Mouse (Mus musculus) limb, embryonic 15.5 days (tissue): Measurements from ENCODE around the gene Nsmce1. TPM values are rescaled to one million over a fixed set of nuclear protein-coding genes. Genes with fewer than 3 reads are reported as not detected.
"Not testable (repeated sequence)": the region's sequence is repeated elsewhere in the genome, so short reads cannot be mapped to it uniquely, and the experiment has no call there.

Experiments used
- ATAC-seq: fragments of 200-750 bp; cut with Nextera tagmentation; 2 replicates; pipeline ENCODE4 v1.8.0; 2017; ENCODE audit warnings: low read depth, moderate TSS enrichment; ENCODE audit not compliant: insufficient number of reproducible peaks, low FRiP score, low TSS enrichment
- H3K27ac ChIP-seq: fragments of 300-500 bp; sonication (generic); 2 replicates; pipeline ENCODE4 v1.5.1; 2015; ENCODE audit warnings: moderate library complexity, mild to moderate bottlenecking, inconsistent platforms
- H3K27me3 ChIP-seq: fragments of 300-500 bp; sonication (generic); 2 replicates; pipeline ENCODE4 v1.6.1; 2015; ENCODE audit warnings: inconsistent platforms
- H3K36me3 ChIP-seq: fragments of 300-500 bp; sonication (generic); 2 replicates; pipeline ENCODE4 v1.6.1; 2015; ENCODE audit warnings: inconsistent platforms
- H3K4me1 ChIP-seq: fragments of 300-500 bp; sonication (generic); 2 replicates; pipeline ENCODE4 v1.6.1; 2015; ENCODE audit warnings: inconsistent platforms
- H3K4me2 ChIP-seq: fragments of 300-500 bp; sonication (generic); 2 replicates; pipeline ENCODE4 v1.6.1; 2015; ENCODE audit warnings: mild to moderate bottlenecking, inconsistent platforms
- H3K4me3 ChIP-seq: fragments of 300-500 bp; sonication (generic); 2 replicates; pipeline ENCODE4 v1.5.1; 2015; ENCODE audit warnings: mild to moderate bottlenecking, inconsistent platforms
- H3K9ac ChIP-seq: fragments of 300-500 bp; sonication (generic); 2 replicates; pipeline ENCODE4 v1.6.1; 2015; ENCODE audit warnings: inconsistent platforms
- H3K9me3 ChIP-seq: fragments of 300-500 bp; sonication (generic); 2 replicates; pipeline ENCODE4 v1.6.1; 2016; ENCODE audit warnings: inconsistent platforms
- WGBS: fragments of 180-500 bp; shearing (Covaris S2); methylation state at CpG from one replicate; pipeline ENCODE4 v1.1.7; 2015; 5-methylcytosine and 5-hydroxymethylcytosine counted together
- polyA plus RNA-seq: library from polyadenylated mRNA; unstranded; fragments of >200 nt; fragmentation: Nextera tagmentation; extraction: Ambion mirVana; gene quantifications from 2 replicates; pipeline ENCODE4 v1.2.1, GENCODE M21; 2015

The Nsmce1 gene
- polyA plus RNA-seq, 1 experiment from 2014 or later, result 102 TPM

DNA sequence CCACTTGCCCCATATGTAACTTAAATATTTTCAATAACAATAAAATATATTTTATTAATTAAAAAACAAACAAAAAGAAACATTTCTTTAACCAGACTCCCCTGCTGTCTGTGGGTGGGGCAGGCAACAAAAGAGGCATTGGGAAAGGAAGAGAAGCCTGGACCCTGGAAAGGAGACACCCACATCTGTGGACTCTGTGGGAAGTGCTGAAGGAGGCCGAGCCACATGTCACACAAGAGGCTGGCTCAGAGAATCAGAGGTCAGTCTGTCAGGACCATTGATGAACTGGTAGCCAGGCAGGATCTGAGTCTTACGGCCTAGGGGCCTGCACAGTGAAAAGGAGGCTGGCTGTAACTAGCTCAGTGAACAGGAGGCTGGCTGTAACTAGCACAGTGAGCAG lies 29.2 kb downstream of the Nsmce1 start:
- peaks cover 39% of the 10 kb centered on the region for H3K36me3 ChIP-seq
- H3K4me3 ChIP-seq, result no peak overlapping the region
- no peak for ATAC-seq
- H3K4me1 ChIP-seq, result peaks cover 3% of the 10 kb centered on the region; the same call in 1 of the 2 replicates
- no peaks in the 10 kb centered on the region for H3K27me3 ChIP-seq
- no peaks in the 10 kb centered on the region for H3K9me3 ChIP-seq
- H3K9ac ChIP-seq, result no peak overlapping the region
- no peak overlapping the region for H3K4me2 ChIP-seq
- no peak overlapping the region for H3K27ac ChIP-seq
- WGBS, result 52% methylated on average over 2 of the region's 2 CpGs

DNA sequence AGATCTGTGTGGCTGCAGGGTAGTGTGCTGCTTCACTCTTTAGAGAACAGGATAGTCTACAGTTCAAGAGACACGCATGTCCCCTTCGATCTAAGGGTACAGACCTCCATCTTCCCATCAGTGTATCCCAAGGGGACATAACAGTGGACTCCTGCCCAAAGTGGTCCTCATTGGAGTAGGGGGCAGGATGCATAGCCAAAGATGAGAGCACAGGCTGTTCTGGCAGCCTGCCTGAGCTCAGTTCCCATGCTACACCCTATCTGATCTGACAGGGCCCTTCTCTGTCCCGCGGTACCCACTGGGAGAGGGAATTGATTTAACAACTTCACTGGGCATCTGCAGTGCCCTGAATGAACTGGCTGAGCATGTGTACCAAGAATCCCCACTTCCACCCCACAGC lies 37.7 kb downstream of the Nsmce1 start:
- Histone ChIP-seq H3K36me3 (peaks cover 25% of the 10 kb centered on the region), H3K27ac (no peak overlapping the region), H3K9ac (no peak overlapping the region), H3K4me3 (no peak overlapping the region), H3K4me1 (no peaks in the 10 kb centered on the region), H3K9me3 (no peaks in the 10 kb centered on the region), H3K4me2 (no peak overlapping the region), H3K27me3 (no peaks in the 10 kb centered on the region)
- no peak for ATAC-seq
- 96% methylated on average over 4 of the region's 4 CpGs for WGBS

DNA sequence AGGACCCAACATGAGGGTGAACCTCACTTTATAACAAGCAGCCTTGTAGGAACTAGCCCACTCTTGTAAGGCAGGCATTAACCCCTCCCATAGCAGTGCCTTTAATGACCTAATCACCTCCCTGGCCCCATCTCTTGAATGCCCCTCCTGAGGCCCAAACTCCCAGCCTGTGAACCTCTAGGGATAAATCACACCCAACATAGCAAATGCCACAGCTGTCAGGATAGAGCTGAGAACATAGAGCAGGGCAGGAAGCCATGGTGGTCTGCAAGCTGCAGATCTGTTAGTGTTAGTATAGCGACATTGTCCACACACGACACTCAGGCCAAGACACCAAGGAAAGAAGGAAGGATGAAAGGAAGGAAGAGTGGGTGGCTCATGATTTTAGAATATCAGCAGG lies 40.3 kb downstream of the Nsmce1 start:
- Histone ChIP-seq H3K9ac (no peak overlapping the region), H3K36me3 (peaks cover 18% of the 10 kb centered on the region), H3K4me1 (no peaks in the 10 kb centered on the region), H3K4me2 (no peak overlapping the region), H3K9me3 (no peaks in the 10 kb centered on the region), H3K4me3 (no peak overlapping the region), H3K27ac (no peak overlapping the region), H3K27me3 (no peaks in the 10 kb centered on the region)
- ATAC-seq, result no peak
- 71% methylated on average over 2 of the region's 2 CpGs for WGBS

DNA sequence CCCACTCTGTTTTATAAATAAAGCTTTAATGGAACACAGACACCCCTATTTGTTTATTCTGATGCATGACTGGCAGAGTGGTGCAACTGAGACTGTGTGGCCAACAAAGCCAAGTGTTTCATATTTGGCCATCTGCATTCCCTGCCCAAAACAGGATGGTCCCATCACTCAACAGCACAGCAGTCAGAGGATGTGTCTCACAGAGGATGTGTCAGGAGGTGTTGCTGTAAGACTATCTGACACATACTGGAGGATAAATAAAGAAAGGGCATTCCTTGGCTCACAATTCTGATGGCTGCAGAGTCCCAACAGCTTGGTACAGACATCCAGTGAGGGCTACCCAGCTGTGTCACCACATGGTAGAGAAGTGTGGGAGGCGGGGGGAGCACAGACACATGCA lies 40.7 kb downstream of the Nsmce1 start:
- Histone ChIP-seq H3K4me1 (peaks cover under 1% of the 10 kb centered on the region; the same call in 1 of the 2 replicates), H3K9ac (no peak overlapping the region), H3K36me3 (peaks cover 14% of the 10 kb centered on the region), H3K4me3 (no peak overlapping the region), H3K9me3 (no peaks in the 10 kb centered on the region), H3K27me3 (no peaks in the 10 kb centered on the region), H3K27ac (no peak overlapping the region), H3K4me2 (no peak overlapping the region)
- ATAC-seq, result no peak
- WGBS, result 72% methylated on average over 1 of the region's 1 CpGs

DNA sequence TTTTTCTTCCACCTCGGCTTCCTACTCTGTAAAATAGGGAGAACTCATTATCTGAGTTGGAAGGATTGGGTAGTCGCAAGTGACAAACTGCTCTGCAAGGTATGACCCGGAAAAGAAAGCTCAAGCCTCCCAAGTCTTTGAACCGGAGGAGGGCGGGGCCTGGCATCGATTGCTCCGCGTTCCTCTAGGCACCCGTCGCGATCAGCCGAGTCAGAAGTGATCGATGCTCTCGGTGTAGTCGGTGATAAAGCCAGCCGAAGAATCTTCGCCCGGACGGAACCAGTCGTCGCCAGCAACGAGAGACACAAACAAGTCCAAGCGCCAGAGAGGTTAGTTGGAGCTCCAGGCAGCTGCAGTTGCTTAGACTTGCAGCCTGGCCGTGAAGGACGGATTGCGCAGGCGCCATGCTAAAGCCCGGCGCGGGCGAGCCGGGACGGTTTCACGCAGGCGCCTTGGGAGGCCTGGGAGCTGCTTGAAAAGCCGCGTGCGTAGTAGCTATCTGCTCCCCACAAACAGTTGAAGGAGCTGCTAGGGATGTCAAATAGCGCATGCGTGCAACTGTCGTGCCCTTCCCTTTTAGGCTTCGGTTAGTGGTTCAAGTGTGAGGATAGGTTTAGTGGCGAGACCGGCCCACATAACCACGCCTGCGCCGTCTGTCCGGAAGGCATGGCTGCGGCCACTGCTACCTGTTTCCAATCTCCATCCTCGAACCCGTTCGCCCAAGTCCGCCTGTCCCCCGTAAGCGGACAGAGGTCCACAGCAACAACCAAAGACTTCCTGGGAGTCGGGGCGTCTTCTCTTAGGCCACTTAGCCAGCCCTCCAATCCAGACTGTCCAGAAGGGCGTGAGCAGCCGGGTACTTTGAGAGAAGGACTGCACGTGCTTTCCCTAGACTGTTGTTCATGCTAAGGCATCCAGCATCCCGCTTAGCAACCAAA lies 46.7 kb downstream of the Nsmce1 start, which contains the start of gene Kdm8:
Kdm8 (plus strand) TSS at position 213 of the 938 bp plus-strand sequence.
- peak; percentile 96 for ATAC-seq
- peak within 1 kb of the TSS; percentile 99 for H3K27ac ChIP-seq
- WGBS, result 2% methylated on average over 61 of the region's 61 CpGs
- peaks cover 10% of the 10 kb centered on the region; the same call in 1 of the 2 replicates for H3K4me1 ChIP-seq
- H3K9ac ChIP-seq, result peak within 1 kb of the TSS; percentile 69
- peak within 1 kb of the TSS; percentile 72 for H3K4me2 ChIP-seq
- no peaks in the 10 kb centered on the region for H3K27me3 ChIP-seq
- H3K36me3 ChIP-seq, result 0 out of 2 replicates have a peak, but pooled peaks cover 3% of the 10 kb centered on the region
- peak within 1 kb of the TSS; percentile 67 for H3K4me3 ChIP-seq
- H3K9me3 ChIP-seq, result no peaks in the 10 kb centered on the region

DNA sequence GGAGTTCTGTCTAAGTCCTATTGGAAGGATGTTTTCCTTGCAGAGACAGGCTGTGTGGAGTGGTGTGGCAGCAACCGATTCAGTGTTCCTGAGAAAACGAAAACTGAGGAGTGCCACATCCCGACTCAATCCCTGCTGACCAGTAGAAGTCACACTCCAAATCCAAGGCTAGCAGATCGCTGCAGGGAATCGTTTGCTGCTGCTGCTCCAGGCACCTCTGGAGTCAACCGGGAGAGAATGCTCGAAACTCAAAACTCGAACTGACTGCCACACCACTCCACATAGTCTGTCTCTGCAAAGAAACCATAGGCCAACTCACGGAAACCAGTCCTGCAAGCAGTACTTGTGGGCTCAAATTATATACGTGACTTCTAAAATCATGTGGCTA lies 47.3 kb downstream of the Nsmce1 start:
- H3K4me1 ChIP-seq, result peaks cover 10% of the 10 kb centered on the region; the same call in 1 of the 2 replicates
- 21% methylated on average over 10 of the region's 10 CpGs for WGBS

DNA sequence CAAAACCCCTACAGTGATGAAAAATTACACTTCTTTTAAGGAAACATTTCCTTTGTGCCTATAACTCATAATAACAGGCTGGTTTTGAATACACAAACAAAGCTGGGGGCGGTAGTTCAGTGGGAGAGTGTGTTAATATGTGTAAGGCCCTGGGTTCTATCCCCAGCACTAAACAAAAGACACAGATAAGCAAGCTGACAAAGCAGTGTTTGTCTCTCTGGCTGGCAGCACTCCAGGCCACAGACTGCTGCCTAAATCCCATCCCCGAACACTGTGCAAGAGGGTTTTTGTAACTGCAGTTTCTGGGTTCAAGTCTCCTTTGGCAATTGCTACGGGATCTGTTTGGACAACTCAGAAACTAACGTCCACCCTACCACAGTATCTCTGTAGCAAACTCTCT lies 49.1 kb downstream of the Nsmce1 start:
- Histone ChIP-seq H3K4me1 (peaks cover 10% of the 10 kb centered on the region; the same call in 1 of the 2 replicates), H3K36me3 (0 out of 2 replicates have a peak, but pooled peaks cover 3% of the 10 kb centered on the region), H3K9me3 (no peaks in the 10 kb centered on the region), H3K4me3 (no peak overlapping the region), H3K9ac (no peak overlapping the region), H3K27ac (no peak overlapping the region), H3K4me2 (no peak overlapping the region), H3K27me3 (no peaks in the 10 kb centered on the region)
- whole genome bisulfite sequencing, result 81% methylated on average over 4 of the region's 4 CpGs
- no peak for ATAC-seq

More for the DNA sequence above, 47.3 kb downstream of the Nsmce1 start:
- H3K27ac ChIP-seq, result peak overlapping the region; percentile 99
- peak overlapping the region; percentile 69 for H3K9ac ChIP-seq
- H3K4me3 ChIP-seq, result peak overlapping the region; percentile 67
- ATAC-seq, result no peak
- H3K27me3 ChIP-seq, result no peaks in the 10 kb centered on the region
- no peaks in the 10 kb centered on the region for H3K9me3 ChIP-seq
- peak overlapping the region; percentile 72 for H3K4me2 ChIP-seq
- 0 out of 2 replicates have a peak, but pooled peaks cover 3% of the 10 kb centered on the region for H3K36me3 ChIP-seq

DNA sequence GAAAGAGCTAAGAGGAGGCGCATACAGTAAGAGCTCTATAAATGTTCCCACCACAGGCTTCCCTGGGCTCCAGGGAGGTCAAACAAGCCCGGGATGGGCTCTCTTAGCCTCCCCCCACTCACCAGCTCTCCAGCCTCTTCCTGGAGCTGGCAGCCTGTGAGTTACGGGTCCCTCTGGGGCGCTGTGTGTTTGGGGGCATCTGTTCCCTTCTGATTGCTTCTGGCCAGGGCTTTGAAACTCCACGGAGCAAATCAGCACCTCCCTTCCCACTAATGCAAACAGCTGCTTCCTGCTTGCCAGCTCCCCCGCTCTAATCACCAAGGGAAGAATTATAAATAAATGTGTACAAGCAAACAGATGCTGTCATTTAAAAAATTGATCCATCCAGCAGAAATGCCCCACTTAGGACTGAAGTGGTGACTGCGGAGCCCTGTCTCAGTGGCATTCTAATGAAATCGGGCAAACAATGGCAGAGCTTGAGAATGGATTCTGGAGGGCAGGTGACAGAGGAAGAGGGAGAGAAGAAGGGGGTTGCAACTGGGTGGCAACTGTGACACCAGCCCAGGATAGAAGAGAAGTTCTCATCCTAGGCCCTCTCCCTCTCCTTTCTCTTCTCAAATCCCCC lies 56.6 kb downstream of the Nsmce1 start:
- 29% methylated on average over 8 of the region's 8 CpGs for WGBS
- Histone ChIP-seq H3K4me3 (no peak overlapping the region), H3K4me2 (no peak overlapping the region), H3K27me3 (no peaks in the 10 kb centered on the region), H3K36me3 (no peaks in the 10 kb centered on the region), H3K27ac (no peak overlapping the region), H3K9ac (no peak overlapping the region), H3K4me1 (peaks cover 3% of the 10 kb centered on the region; the same call in 1 of the 2 replicates), H3K9me3 (no peaks in the 10 kb centered on the region)
- no peak for ATAC-seq

DNA sequence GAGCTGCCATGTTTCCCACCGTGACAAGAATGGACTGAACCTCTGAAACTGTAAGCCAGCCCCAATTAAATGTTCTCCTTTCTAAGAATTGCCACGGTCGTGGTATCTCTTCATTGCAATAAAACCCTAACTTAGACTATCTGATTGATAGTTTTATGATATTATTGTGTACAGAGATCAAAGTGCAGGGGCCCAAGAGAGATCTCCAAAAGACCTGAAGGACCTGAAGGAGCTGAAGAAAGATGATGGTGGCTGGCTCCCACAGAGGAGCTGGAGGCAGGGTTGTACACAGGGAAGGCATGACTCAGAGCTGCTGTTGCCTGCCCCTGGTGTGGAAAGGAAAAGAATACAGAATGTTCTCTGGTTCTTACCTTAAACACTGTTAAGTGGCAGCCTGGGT lies 57.5 kb downstream of the Nsmce1 start:
- Histone ChIP-seq H3K4me2 (no peak overlapping the region), H3K4me3 (no peak overlapping the region), H3K9me3 (no peaks in the 10 kb centered on the region), H3K36me3 (no peaks in the 10 kb centered on the region), H3K4me1 (peaks cover 3% of the 10 kb centered on the region; the same call in 1 of the 2 replicates), H3K27ac (no peak overlapping the region), H3K9ac (no peak overlapping the region), H3K27me3 (no peaks in the 10 kb centered on the region)
- no peak for ATAC-seq
- WGBS, result 73% methylated on average over 3 of the region's 3 CpGs

DNA sequence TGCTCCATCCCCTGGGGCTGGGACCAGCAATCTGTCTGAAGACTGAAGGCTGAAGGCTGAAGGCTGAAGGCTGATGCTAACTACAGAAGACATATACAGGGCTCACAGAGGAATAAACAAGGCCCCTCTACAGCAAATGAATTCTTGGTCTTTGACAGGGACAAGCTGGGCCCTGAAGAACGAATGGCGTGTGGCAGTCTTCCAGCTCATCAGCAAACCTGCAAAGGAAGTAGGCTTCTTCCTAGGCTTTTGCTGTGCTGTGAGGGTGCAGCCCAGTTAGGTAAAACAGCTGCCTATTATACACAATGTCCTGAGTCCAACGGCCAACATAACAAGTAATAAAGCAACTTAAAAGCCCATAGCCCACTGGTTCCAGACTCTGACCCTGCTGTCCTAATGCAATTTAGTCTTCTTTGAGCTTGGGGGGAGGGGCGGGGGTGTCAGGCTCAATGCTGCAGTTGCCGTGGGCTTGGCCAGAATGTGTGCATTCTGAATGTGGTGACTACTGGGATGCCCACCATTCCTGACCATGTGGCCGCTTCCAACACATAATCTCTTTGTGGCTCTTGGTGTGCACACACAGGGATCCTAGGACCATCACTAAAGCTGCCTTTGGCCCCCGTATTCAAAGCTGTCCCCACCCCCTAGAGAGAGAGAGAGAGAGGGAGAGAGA lies 61.1 kb downstream of the Nsmce1 start:
- Histone ChIP-seq H3K9ac (no peak overlapping the region), H3K4me3 (no peak overlapping the region), H3K4me2 (no peak overlapping the region), H3K27ac (no peak overlapping the region), H3K9me3 (no peaks in the 10 kb centered on the region), H3K27me3 (no peaks in the 10 kb centered on the region), H3K4me1 (peaks cover 6% of the 10 kb centered on the region), H3K36me3 (no peaks in the 10 kb centered on the region)
- ATAC-seq, result no peak
- 59% methylated on average over 7 of the region's 7 CpGs for WGBS

DNA sequence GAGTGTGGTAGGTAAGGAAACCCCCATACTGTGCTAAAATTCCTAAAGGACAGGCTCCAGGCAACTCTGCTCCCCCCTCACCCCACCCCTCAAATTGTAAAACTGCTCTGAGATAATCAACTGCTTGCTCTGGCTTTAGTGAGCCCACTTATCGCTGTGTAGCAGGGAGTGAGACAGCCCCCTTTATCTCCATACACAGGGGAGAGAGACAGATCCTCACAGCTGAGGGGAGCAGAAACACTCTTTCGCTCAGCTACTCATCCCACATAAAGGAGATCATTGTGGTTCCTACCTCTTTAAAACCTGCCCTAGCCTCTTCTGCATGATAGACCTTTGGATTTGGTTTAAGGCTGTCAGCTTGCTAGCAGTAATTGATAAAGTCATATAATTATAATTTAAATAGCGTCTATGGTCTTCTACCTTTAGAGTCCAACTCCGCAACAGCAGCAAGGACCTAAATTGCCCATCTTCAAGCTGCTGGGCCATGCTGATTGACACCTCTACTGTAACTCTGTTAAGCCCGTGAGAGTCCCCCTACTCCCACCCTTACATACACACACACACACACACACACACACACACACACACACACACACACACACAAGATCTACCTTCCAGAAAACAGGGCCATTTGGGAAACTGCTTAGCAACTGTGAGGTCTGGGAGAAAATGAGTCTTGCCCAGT lies 62.4 kb downstream of the Nsmce1 start:
- 77% methylated on average over 5 of the region's 5 CpGs for WGBS
- not testable (repeated sequence) for ATAC-seq, H3K27ac ChIP-seq, H3K4me1 ChIP-seq, H3K4me3 ChIP-seq, H3K4me2 ChIP-seq, H3K9ac ChIP-seq, H3K9me3 ChIP-seq, H3K27me3 ChIP-seq, H3K36me3 ChIP-seq
